ENCODE assay signal across 8 mouse cellular contexts in the genomic region with DNA sequence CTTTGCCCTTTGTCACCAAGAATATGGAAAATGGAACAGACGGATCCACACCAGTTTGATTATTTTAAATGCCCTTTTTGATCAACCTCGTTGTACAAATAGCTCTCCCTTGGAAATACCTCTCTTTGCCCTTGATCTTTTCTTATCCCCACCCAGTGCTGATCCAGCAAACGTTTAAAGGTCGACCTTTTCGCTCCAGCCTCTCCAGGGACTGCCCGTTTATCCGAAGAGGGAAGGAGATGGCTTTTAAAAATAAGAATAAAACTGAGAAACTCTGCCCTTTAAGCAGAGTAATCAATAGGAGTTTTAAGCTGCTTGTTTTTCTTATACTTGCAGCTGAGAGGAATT. TPM values are rescaled to one million over a fixed set of nuclear protein-coding genes. Genes with fewer than 3 reads are reported as not detected.
DNase-seq lines count a peak whose midpoint lies in the region; ATAC-seq and TF ChIP-seq lines count a peak whose summit lies in the region.

No protein-coding gene starts in this region.

- DNase-seq in cerebellum, adult 2 months = no peak
- no peak for DNase-seq in cerebellum, adult 18-20 months
- DNase-seq in testis, postnatal 10 days (ENCODE audit: low spot score) = no peak
- no peak for DNase-seq in Muller cell, postnatal 12 days (ENCODE audit: inconsistent ontology term)
- DNase-seq in B cell, adult 2 months = no peak

- peak overlapping the region; percentile 96 for H3K27ac ChIP-seq in cerebellum, adult 2 months (ENCODE audit: insufficient read depth, low read length)
- peak overlapping the region; percentile 91 for H3K27ac ChIP-seq in testis, adult 2 months (ENCODE audit: control insufficient read depth, insufficient read depth, low read depth, low read length)
- peak overlapping the region; percentile 99 for H3K27ac ChIP-seq in limb, embryonic 12.5 days
- peak overlapping the region; percentile 79 for H3K27ac ChIP-seq in stomach, embryonic 16.5 days (ENCODE audit: low read length)

- WGBS in cerebellum, adult 2 months = under 1% methylated on average over 7 of the region's 7 CpGs
- under 1% methylated on average over 7 of the region's 7 CpGs for WGBS in limb, embryonic 12.5 days
- WGBS in stomach, embryonic 16.5 days = 4% methylated on average over 7 of the region's 7 CpGs

- no peaks in the 10 kb centered on the region for H3K27me3 ChIP-seq in cerebellum, adult 2 months (ENCODE audit: control insufficient read depth, insufficient read depth, low read length)
- no peaks in the 10 kb centered on the region for H3K27me3 ChIP-seq in testis, adult 2 months (ENCODE audit: control insufficient read depth, insufficient read depth, low read length)
- no peaks in the 10 kb centered on the region for H3K27me3 ChIP-seq in limb, embryonic 12.5 days
- H3K27me3 ChIP-seq in stomach, embryonic 16.5 days (ENCODE audit: control insufficient read depth, insufficient read depth, low read length) = no peaks in the 10 kb centered on the region

- peaks cover 17% of the 10 kb centered on the region; the same call in 1 of the 2 replicates for H3K4me1 ChIP-seq in cerebellum, adult 2 months (ENCODE audit: control insufficient read depth, insufficient read depth, low read length)
- H3K4me1 ChIP-seq in testis, adult 2 months (ENCODE audit: control insufficient read depth, insufficient read depth, low read length) = peaks cover 8% of the 10 kb centered on the region
- H3K4me1 ChIP-seq in limb, embryonic 12.5 days (replicated peaks) = peaks cover 33% of the 10 kb centered on the region
- H3K4me1 ChIP-seq in stomach, embryonic 16.5 days (ENCODE audit: control insufficient read depth, insufficient read depth, low read length) = peaks cover 7% of the 10 kb centered on the region; the same call in 1 of the 2 replicates

- TF ChIP-seq CTCF in cerebellum, adult 2 months (IDR thresholded peaks at IDR 0.05; ENCODE audit: borderline replicate concordance, insufficient read depth, low read depth, low read length) = no peak
- no peak for TF ChIP-seq CTCF in testis, adult 2 months (IDR thresholded peaks at IDR 0.05; ENCODE audit: control insufficient read depth, insufficient read depth, insufficient replicate concordance, low read depth, low read length)

- ATAC-seq in limb, embryonic 12.5 days (ENCODE audit: insufficient number of reproducible peaks, insufficient read depth, low FRiP score, low TSS enrichment, low read depth) = no peak
- ATAC-seq in stomach, embryonic 16.5 days (ENCODE audit: insufficient read depth, low FRiP score) = no peak

- H3K4me3 ChIP-seq in cerebellum, adult 2 months (replicated peaks; ENCODE audit: insufficient read depth, low read depth, low read length) = peak overlapping the region; percentile 100
- H3K4me3 ChIP-seq in testis, adult 2 months (ENCODE audit: control insufficient read depth, low read depth, low read length) = peak overlapping the region; percentile 97
- peak overlapping the region; percentile 96 for H3K4me3 ChIP-seq in limb, embryonic 12.5 days (replicated peaks)
- peak overlapping the region; percentile 91 for H3K4me3 ChIP-seq in stomach, embryonic 16.5 days (replicated peaks; ENCODE audit: low read length)

- no peak for TF ChIP-seq POLR2A in cerebellum, adult 2 months (IDR thresholded peaks at IDR 0.05; ENCODE audit: borderline replicate concordance, insufficient read depth, low read length)
- no peak for TF ChIP-seq POLR2A in testis, adult 2 months (IDR thresholded peaks at IDR 0.05; ENCODE audit: control insufficient read depth, low read depth, low read length)

- peak overlapping the region; percentile 95 for H3K9ac ChIP-seq in limb, embryonic 12.5 days (replicated peaks)
- H3K9ac ChIP-seq in stomach, embryonic 16.5 days (ENCODE audit: low read length) = peak overlapping the region; percentile 99

- no peaks in the 10 kb centered on the region for H3K9me3 ChIP-seq in limb, embryonic 12.5 days
- no peaks in the 10 kb centered on the region for H3K9me3 ChIP-seq in stomach, embryonic 16.5 days (replicated peaks; ENCODE audit: control insufficient read depth, low read length)

- H3K4me2 ChIP-seq in limb, embryonic 12.5 days = peak overlapping the region; percentile 61
- peak overlapping the region; percentile 79 for H3K4me2 ChIP-seq in stomach, embryonic 16.5 days (ENCODE audit: low read depth, low read length)

- H3K36me3 ChIP-seq in testis, adult 2 months (ENCODE audit: control insufficient read depth, insufficient read depth, low read length) = peaks cover 2% of the 10 kb centered on the region; the same call in 1 of the 2 replicates
- peaks cover 16% of the 10 kb centered on the region for H3K36me3 ChIP-seq in limb, embryonic 12.5 days
- peaks cover 10% of the 10 kb centered on the region for H3K36me3 ChIP-seq in stomach, embryonic 16.5 days (ENCODE audit: control insufficient read depth, insufficient read depth, low read length)

RNA-seq across cellular contexts. Expression of gene Tob1, which starts 1.2 kb away (rescaled TPM):
- 55.9 and 56.0 TPM in 2 replicates for polyA plus RNA-seq in cerebellum, adult 2 months (2012; rRNA removed)
- 40.5 and 43.2 TPM in 2 replicates for polyA plus RNA-seq in testis, adult 2 months (2012; rRNA removed)
- 36.8 and 37.1 TPM in 2 replicates for polyA plus RNA-seq in limb, embryonic 12.5 days (2016; fragmentation: Nextera tagmentation; extraction: Ambion mirVana)
- 35.9 and 42.3 TPM in 2 replicates for polyA plus RNA-seq in stomach, embryonic 16.5 days (2015; fragmentation: Nextera tagmentation; extraction: Ambion mirVana)

RNA-seq across cellular contexts. Expression of gene Wfikkn2, which starts 33.3 kb away (rescaled TPM):
- 0.75 and 1.8 TPM in 2 replicates for polyA plus RNA-seq in cerebellum, adult 2 months (2012; rRNA removed)
- 0.55 and 0.59 TPM in 2 replicates for polyA plus RNA-seq in testis, adult 2 months (2012; rRNA removed)
- 20.6 and 22.6 TPM in 2 replicates for polyA plus RNA-seq in limb, embryonic 12.5 days (2016; fragmentation: Nextera tagmentation; extraction: Ambion mirVana)
- polyA plus RNA-seq in stomach, embryonic 16.5 days (2015; fragmentation: Nextera tagmentation; extraction: Ambion mirVana) = 3.1 and 3.4 TPM in 2 replicates
